Mouse (Mus musculus) thymus, postnatal 36 days (tissue): ENCODE data around the gene Keg1.
A peak's percentile ranks its signal among the peaks of the same experiment; 100 is the strongest.
"Not testable (repeated sequence)": the region's sequence is repeated elsewhere in the genome, so short reads cannot be mapped to it uniquely, and the experiment has no call there.

Source experiments
- DNase-seq, 2 experiments: peaks; one replicate each; pipeline ENCODE4 v3.0.0; 2022; ENCODE audit warnings: mixed read lengths in 2 of 2

Gene Keg1

DNA sequence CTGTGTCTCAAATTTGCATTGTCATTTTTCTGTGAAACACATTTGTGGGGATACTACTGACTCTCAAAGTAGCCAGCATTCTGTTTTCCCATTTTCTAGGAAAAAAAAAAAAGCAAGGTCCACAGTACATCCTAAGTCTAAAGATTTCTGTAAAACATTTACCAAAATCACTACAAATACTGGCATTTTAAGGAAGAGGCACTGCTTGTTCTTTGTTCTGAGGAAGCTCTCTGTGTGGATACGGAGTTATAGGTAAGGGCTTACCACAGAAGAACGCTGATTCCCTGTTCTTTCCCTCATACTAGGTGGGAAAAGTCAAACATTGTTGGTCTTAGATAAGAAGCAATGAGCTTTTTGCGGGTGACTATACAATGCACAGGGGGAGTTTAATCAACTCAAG lies at the start of gene Keg1:
Gene Keg1, plus strand, starts transcription at position 197 of the 400 bp plus-strand sequence.
- DNase-seq, result no peak

DNA sequence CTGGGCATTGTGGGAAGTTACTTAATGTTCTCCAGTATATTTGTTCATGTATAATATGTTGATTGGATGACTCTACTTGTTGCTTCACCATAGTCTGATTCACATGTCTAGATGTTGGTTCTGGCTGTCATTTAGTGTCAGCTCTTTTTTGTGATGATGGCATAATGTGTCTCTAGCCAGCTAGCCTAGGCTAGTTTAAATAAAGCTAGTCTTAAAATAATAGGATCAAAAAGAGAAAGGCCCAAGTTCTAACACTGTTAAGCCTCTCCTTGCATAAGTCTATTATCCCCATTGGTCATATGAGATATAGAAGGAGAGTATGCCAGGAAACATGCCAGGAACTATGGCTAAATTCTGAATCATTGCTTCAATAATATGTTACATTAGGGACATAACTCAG lies 46.1 kb upstream of the Keg1 start:
- no peak for DNase-seq

DNA sequence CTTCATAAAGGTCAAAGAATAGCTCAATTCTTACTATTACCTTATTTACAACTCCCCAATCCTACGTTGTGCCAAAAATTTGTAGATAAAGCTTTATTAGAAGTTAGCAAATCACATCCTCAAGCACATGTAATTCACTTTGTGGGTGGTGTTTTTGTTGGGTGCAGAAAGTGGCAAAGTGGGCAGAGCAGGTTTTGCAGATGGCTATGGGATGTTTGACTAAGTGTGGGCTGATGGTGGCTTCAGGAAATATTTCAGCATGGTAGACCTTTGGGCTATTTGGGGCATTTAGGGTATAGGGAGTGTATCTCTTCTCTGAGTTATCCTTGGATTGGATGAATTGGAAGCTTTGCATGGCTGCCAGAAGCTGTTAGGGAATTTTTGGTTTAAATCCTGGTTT lies 29.4 kb upstream of the Keg1 start:
- no peak for DNase-seq

DNA sequence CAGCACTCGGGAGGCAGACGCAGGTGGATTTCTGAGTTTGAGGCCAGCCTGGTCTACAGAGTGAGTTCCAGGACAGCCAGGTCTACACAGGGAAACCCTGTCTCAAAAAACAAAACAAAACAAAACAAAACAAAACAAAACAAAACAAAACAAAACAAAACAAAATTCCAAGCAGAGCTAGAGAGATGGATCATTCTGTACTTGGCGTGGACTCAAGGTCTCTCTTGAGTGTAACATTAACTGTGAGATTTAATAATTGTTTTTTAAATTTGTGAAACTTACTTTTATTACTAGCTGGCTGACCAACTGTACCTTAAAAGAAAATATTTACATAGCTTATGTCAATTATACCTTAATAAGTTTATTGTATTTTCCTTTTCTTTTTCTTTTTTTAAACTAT lies 27.0 kb upstream of the Keg1 start:
- not testable (repeated sequence) for DNase-seq

DNA sequence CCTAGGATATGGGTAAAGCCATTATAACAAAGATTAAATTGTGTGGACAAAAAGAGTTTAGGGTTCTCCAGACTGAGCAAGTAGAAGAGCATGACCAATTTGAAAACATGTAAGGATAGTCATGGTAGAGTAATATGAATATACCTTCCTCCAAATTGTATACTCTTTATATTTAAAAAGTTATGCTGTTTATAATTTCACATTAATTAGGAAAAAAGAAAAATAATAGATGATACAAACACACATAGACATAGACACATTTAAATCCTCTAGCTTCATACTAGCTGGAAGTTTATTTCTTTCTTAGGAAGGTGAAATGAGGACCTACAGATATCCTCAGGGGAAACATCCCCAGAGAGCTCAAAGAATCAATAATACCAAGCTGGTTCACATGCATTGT lies 25.4 kb upstream of the Keg1 start, which contains the start of gene Olfr1442:
Gene Olfr1442, plus strand, starts transcription at position 301 of the 400 bp plus-strand sequence.
- DNase-seq, result no peak

DNA sequence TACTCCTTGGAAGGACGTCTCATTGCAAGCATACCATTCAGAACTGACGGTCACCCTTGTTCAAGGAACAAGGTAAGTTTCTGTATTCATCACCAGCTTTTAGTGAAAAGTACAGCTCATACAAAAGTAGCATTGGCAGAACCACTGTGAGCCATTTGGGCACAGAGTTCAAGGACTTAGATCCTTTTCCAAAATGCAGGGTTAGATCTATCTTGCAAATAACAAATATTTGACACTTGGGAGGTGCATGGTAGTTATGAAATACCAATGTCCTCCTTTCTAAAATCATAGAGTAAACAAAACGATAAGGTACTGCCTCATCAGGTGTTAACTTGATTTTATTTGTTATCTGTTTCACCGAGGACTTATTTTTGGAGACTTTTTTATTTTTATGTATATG lies 24.5 kb upstream of the Keg1 start:
- no peak for DNase-seq

DNA sequence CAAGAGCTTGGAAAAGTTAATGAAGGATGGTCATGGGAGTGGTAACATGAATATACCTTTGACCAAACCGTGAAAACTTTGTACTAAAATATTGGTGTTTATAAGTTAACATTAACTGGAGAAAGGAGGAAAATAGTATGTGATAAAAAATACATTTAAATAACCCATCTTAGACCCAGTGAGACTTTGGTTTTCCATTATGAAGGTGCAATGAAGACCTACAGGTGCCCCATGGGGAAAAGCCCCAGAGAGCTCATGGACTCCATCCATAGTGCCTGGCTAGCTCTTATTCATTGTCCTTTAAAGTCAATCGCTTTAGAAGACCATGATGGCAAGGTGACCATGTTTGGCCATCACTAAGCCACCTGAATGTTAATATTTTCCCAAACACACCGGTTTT lies 17.8 kb upstream of the Keg1 start, which contains the start of gene Olfr1443:
Gene Olfr1443, plus strand, starts transcription at position 301 of the 400 bp plus-strand sequence.
- no peak for DNase-seq

DNA sequence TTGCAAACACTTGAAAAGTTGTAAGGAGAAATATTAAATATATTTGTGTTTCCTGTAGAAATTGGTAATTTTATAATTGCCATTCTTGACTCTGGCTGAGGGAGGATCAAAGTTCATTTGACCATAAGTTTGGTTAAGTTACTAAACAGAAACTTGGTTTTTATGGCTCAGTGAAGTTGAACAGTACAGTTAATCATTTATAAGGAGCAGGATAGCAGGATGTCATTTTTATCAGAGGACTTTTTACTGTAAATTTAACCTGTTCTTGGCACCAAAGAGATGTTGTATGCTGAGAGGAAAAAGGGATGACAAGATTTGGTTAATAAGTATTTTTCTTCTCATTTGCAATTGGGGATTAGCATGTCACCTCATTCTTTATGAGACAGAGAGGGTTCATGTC lies 10.9 kb upstream of the Keg1 start:
- no peak for DNase-seq

DNA sequence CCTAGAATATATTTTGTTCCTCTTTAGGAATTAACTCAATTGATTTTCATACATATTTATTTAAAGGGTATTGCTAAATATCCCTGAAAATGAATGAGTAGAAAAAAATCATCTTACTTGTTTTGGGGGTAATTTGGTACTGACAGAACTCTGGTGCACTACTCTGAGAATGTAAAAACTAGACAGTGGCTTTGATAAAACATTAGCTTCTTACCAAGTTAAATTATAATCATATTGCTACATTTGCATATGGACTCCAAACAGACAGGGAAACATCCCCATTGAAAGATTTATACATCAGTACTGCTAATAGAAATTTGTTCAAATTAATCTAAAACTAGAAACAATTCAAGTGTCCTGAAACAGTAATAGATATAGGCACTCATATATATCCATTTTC lies 10.4 kb upstream of the Keg1 start:
- DNase-seq, result no peak

DNA sequence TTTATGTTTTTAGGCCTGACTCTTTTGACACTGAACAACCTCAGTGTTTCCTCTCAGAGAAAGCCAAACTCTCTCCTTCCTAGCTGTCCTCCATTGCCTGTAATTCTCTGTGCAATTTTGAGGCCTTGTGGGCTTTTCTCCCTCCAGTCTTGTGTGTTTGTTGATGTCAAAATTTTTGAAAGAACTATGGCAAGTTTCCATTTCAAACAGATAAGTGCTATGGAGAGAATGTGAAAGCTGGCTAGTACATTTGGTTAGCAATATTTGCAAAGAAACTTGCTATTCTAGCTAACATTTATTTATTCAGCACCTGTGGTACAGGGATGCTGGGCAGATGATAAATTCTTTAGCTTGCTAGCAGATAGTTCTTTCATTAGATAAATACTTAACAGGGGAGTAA lies 635 bp downstream of the Keg1 start:
- no peak for DNase-seq

DNA sequence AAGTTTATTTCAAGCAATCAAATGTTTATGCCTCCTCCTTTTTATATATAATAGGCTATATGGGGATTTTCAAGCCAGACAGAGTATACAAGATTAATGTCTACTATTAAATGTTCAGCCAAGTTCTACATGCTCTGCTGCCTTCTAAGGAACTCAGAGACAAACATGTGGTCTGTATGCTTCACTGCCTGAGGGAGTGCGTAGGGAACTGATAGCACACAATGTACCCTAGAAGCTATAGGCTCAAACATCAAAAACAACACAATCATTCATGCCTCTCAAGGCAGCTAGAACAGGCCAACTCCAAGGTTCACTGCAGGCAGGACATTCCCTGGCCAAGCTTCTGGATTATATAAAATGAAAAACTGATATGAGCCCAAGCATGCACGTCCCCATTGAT lies 12.9 kb downstream of the Keg1 start:
- DNase-seq, result no peak

DNA sequence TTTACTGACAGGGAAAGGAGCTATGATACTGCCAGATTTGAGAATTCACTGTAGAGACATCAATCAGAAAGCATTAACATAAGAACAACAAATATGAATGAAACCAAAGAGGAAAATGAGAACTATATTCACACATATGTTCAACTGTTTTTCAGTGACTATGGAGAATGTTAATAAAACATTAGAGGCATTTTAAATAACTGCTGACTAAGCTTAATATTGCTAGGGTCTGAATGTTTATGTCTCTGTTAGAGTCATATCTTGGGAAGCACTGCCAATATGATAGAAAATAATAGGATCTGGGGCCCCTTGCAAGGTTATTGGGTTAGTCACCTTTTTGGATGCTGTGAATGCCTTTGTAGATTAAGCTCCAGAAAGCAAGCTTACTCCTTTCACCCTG lies 13.4 kb downstream of the Keg1 start:
- DNase-seq, result no peak

DNA sequence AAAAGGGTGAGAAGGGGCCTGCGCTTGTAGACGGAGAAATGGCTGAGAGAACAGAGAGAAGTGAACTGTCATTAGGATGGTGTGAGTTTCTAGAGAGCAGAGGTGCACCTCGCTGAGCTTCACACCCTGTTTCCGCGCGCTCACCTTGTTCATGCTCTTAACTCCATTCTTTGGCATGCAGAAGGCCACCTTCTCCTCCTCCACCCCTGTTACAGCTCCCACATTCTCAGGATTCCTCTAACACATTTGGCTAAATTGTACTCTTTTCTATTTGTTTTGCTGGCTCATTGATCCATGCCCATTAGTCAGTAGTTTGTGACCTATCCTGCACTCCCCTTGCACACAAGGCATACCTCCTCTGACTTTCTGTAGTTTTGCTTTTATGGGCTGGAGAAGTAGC lies 23.6 kb downstream of the Keg1 start:
- no peak for DNase-seq

DNA sequence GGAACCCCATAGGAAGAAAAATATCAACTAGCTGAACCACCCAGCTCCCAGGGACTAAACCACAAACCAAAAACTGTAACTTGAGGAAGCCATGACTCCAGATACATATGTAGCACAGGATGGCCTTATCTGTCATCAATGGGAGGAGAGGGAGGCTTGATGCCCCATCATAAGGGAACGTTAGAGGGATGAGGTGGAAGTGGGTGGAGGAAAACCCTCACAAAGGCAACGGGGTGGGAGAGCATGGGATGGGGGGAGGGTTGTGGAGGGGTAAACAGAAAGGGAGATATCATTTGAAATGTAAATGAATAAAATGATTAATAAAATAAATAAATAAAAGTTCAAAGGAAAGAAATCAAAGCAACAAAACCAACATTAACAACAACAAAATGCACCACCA lies 24.9 kb downstream of the Keg1 start:
- DNase-seq, result no peak

DNA sequence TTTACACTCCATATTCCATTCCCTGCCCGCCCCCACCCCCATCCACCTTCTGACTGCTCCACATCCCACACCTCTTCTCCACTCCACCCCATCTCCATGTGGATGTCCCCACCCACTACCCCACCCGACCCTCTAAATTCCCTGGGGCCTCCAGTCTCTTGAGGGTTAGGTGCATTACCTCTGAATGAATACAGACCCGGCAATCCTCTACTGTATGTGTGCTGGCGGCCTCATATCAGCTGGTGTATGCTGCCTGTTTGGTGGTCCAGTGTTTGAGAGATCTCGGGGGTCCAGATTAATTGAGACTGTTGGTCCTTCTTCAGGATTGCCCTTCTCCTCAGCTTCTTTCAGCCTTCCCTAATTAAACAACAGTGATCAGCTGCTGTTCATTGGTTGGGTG lies 25.3 kb downstream of the Keg1 start:
- not testable (repeated sequence) for DNase-seq

DNA sequence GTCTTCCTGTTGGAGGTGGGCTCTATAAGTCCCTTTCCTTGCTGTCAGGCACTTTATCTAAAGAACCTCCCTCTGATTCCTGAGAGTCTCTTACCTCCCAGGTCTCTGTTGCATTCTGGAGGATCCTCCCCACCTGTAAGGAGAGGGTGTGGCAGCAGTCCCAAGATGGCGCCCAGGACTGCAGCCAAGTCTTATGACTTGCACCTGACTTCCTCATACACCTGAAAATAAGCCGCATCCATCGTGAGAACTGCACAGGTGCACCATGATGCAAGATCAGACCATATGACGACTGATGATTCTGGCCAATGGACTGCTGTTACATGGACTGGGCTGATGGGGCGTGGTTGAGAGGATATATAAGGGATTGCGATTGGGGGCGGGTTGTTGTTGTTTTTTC lies 26.0 kb downstream of the Keg1 start:
- not testable (repeated sequence) for DNase-seq

DNA sequence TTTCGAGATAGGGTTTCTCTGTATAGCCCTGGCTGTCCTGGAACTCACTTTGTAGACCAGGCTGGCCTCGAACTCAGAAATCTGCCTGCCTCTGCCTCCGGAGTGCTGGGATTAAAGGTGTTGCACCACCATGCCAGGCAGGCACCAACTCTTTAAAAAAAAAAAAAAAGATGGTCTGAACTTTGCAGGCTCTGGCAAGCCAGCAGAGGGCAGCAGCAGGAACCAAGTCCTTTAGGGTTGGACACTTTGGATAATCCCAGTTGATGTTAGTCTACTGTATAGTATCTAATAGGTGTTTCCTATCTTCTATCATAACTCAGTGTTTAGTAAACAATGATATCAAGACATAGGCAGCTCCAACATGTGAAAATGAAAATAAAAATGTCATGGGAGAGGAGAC lies 26.7 kb downstream of the Keg1 start:
- DNase-seq, result peak; percentile 19 to 29

DNA sequence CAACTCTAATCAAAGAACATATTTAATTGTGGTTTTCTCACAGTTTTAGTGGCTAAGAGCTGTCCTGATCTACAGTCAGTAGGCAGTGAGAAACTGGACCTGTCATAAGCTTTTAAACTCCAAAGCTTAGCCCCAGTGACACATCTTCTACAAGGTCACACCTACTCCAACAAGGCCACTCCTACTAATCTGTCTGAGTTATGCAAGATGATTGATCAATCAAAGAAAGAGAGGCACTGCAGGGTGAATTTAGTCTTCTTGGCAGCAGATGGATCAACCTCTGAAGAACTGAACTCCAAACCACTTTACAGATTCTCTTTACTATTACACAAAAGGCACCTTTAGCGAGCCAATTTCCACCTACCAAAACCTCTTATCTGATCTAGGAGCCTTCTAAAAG lies 30.3 kb downstream of the Keg1 start:
- DNase-seq, result no peak

DNA sequence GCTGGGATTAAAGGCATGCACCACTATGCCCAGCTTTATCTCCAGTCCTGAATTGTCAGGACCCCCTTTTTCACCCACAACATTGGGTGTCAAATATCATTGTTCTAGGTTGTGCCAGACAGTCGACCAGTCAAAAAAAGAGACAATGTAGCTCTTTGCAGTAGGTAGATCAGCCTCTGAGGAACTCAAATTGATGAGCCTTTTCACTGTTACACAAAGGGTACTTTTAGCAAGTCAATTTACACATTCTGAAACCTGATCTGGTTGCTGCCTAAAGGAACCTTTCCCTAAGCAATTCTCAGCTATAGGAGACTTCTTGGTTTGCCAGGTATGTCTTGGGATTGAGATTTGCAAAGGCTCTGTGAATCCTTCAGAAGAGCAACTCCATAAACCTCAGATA lies 35.5 kb downstream of the Keg1 start:
- no peak for DNase-seq

DNA sequence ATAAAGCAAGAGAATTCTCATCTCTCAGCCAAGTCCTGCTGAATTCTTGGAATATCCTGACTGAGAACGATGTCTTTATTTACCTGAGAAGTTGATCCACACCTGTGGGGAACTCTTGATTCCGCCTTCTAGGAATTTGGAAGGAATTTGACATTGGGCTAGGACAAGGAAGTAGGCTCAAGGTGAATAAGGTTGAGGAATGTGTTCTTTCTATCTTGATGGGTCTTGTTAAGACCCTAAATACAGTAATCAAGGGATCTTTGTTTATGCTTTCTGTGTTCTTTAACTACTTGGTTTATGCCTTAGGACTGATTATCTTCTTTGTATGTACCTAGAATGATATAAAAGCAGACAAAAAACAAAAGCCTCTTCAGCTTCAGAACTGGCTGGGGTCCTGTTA lies 36.4 kb downstream of the Keg1 start:
- no peak for DNase-seq

DNA sequence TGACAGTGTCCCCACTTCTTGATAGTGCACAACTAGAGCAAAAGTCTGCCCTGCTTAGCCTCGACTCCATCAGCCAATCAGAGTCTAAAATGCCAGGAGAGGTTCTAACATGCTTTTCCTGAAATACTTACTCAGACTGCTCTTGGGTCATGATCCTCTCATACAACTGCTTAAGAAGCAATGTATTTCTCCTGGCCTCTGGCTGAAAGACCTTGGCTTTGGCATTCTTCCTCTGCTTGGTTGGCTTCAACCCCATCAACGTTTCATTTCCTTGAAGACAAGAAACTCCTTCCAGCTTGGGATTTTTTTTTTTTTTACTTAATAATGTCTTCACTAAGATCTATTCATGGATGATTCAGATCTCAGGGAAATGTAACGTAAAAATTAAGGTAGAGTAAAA lies 60.7 kb downstream of the Keg1 start:
- DNase-seq, result no peak

DNA sequence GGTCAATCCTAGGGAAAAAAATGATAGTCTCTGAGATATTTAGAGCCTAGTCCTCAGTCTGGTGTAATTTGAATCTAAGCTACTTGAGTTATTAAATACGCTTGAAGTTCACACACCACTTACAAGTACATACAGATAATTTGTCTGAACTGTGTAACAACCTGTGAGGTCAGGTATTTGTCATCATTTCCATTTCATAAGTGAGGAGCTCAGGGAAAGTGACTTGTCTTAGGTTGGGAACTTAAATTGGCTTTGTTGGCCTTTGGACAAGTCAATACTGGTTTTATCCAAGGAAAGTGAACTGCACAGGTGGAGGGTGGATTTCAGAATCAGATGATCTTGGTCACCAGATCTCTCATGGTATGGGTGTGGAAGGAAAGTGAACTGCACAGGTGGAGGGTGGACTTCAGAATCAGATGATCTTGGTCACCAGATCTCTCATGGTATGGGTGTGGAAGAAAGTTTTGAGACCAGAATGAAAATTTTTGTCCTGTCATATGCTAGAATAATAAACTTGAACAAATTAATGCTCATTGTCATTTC lies 63.4 kb downstream of the Keg1 start:
- no peak for DNase-seq

DNA sequence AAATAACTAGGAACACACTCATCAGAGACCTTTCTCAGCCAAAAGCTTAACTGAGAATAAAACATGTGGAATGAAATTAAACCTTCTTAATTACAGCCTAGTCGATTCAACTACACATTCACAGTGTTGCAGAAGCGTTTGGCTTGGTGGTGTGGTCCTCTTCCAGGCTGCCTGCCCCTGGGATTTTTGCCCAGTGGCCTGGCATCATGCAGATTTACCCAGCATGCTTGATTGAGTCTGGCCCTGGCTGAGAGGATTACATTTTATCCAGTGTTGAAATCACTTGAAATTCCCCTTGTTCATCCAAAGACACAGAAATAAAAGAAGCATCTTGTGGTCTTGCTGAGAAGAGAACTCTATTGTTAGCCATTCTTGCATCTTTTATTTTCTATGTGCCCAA lies 64.1 kb downstream of the Keg1 start:
- no peak for DNase-seq

DNA sequence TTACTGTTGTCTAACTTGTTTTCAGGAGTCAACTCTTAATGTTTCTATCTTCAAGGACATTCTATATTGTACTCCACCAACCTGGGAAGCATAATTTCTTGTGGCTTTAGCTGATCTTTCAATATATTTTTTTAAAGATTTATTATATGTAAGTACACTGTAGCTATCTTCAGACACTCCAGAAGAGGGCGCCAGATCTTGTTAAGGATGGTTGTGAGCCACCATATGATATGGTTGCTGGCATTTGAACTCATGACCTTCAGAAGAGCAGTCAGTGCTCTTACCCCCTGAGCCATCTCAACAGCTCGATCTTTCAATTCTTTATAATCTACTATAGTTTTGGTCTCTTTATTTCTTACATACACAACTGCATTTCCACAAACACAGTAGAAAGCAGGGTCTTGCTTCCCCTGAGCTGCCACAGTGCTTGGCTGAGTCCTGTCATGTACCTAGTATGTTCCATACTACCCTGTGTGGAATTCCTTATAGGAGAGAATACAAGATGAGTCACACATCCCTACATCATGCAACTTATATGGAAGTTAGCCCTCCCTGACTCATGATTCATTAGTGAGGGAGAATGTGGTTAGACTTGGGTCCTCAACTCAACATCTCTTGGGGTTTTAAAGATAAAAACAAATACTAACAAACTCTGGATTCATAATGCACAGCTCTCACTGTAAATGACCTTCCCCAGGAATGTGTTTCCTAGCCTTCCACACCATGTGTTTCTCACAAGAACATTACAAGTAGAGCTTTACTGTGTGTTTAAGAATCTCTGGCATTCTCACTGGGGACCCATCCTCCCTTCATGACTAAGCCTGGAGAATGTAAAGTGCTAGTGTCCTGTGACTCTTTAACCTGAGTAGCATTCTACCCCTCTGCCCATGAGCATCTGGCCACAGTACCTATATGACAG lies 66.9 kb downstream of the Keg1 start:
- DNase-seq, result peak; percentile 19 to 30

DNA sequence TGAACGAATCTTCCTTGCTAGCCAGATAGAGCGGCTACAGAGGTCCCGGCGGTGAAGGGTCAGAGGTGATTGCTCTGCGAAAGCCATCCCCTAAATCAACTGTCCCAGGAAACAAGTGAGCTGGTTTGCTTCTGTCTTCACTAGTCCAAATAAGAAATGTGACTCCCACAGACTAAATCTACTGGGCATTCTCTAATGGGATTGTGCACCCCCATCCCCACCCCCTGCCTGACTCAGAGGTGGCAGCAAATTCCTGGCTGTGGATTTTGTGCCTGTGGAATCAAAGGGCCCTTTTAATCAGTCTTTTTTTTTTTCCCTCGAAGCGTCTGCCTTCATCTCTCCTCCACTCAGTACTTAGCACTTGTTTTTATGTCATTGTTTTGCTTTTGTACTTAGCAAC lies 69.7 kb downstream of the Keg1 start, which contains the start of gene Cntf:
Gene Cntf, minus strand, starts transcription at position 325 of the 400 bp plus-strand sequence.
- DNase-seq, result no peak
